Mouse (Mus musculus) thymus, postnatal 10 days (tissue): ENCODE data around the gene Arl3.
"Not testable (repeated sequence)": the region's sequence is repeated elsewhere in the genome, so short reads cannot be mapped to it uniquely, and the experiment has no call there.

ENCODE experiments used
- DNase-seq, 2 experiments: peaks; one replicate each; pipeline ENCODE4 v3.0.0; 2021; ENCODE audit warnings: low spot score in 2 of 2

Gene Arl3

DNA sequence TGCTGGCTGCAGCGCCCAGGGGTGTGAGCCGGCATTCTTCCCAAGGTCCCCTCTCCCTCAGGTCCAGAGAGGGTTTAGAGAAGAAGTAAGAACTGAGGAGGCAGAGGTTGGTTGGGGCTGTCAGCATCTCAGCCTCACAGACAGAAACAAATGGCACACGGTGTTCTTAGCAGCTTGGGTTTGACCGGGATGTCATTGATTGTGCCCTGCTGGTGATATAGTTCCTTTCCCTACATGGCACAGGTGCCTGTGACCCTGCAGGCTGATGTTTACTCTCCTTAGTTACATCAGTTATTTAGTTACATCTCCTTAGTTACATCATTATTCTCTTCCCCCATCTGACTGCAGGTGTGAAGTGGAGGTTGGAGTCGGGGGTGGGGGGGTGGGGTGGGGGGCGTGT, 18.6 kb upstream of the Arl3 start:
- no peak for DNase-seq

DNA sequence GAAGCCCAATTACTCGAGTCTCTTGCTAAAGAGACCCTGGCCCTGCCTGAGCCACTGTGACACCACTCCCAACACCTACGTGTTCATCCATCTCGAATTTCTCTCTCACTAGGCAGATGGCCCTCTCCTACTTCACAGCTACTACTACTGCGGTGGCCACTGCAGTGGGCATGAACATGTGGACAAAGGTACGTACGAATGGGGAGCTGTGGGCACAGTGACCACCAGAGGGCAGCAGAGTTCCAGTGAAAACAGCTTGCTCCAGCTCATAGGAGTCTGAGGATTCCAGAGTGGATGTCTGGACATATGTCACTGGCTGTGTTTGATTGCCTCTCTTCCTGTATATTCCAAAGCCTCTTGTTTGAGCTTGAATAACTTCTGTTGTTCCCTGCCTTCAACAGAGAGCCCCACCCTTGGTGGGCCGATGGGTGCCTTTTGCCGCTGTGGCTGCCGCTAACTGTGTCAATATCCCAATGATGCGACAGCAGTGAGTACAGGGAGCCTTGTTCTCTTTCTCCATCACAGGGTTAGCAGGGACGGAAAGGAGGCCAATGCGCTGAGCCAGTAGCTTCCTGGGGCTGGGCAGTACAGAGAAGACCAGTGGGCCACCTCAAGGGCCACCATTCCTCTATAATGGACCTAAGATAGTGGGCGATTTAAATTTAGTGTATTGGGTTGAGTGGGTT, 15.0 kb upstream of the Arl3 start:
- peak; percentile 30 to 80 for DNase-seq

DNA sequence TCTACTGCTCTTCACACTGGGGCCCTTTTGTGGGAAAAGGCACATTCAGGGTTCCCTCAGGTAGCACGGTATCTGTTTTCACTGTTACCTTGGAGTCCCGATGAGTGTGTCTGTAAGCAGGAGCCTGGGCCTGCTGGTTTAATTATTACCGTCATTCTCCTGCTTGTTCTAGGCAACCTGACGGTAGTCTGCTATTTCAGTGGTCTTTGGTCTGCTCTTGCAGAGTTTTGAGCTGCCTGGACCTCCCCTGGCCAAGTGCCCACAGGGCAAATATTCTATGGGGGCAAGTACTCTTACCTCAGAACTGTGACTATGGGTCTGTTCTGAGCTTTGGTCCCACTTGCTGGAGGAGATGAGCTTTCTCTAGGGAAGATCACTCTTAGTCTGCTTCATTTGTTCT, 2.2 kb upstream of the Arl3 start:
- DNase-seq: no peak

DNA sequence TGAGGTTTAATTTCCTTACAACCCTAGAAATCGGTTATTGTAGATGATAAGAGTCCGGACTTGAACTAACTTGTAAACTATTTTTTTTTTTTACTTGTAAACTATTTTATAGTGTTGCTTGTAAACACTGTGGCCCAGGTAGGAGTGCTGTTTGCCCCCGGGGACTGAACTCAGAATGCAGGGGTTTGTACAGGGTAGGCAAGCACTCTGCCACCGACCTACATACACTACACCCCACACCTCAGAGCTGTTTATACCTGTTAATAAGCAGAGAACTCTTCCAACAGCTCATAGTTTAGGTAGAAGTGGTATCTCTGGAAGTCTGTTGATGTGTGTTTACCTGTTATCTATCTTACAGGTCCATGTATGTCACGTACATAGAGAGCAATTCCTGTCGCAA, 992 bp upstream of the Arl3 start:
- DNase-seq: no peak

DNA sequence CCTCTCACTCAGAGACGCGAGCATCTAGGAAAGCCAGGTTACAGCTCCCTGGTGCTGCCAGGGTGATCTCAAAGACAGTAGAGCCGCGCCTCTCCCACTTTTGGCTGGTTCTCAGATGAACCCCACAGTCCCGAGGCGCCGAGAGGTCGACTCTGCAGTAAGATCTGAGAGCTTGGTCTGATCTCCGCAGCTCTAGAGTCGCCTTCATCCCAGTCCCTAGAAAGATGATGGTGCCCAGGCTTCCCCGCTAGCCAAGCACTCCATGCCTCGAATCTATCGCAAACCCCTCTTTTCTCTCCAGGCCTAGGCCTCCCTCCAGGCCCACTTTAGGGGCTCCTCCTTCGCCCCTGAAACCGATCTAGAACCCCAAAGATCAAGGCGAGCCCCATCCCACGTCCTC, 450 bp downstream of the Arl3 start:
- peak in 1 of 2 experiments; percentile 15 for DNase-seq

DNA sequence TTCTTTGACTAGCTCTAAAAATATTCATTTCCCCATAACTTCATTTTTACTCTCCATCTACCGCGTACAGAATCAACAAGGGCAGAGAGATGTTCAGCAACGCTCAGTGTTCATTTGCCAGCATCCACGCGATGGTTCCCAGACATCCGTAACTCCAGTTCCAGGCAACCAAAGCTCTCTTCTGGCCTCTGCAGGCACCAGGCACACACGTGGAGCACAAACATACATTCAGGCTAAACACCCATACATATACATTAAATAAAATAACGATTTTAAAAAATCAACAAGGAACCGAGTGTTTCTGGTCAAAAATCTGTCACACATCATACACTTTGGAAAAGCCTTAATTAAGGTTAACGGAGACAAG, 1.1 kb downstream of the Arl3 start:
- no peak for DNase-seq

DNA sequence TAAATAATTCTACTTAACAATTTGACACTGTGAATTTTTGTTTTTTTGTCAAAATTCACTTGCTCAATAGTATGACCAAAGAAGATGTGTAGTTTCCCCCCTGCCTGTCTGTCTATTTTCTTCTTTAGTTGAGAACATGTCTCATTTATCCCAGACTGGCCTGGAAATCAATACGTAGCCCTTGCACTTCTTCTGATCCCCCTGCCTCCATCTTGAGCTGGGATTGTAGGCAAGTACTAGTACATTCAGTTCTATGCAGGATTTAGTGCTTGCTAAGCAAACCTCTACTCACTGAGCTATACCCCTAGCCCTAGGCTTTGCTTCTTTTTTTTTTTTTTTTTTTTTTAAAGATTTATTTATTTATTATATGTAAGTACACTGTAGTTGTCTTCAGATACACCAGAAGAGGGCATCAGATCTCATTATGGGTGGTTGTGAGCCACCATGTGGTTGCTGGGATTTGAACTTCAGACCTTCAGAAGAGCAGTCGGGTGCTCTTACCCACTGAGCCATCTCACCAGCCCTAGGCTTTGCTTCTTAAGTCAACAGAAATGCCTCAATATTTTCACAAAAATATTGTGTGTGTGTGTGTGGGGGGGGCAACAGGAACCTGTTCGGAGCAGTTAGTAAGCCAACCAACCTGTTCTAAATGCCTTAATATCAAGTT, 1.7 kb downstream of the Arl3 start:
- not testable (repeated sequence) for DNase-seq

DNA sequence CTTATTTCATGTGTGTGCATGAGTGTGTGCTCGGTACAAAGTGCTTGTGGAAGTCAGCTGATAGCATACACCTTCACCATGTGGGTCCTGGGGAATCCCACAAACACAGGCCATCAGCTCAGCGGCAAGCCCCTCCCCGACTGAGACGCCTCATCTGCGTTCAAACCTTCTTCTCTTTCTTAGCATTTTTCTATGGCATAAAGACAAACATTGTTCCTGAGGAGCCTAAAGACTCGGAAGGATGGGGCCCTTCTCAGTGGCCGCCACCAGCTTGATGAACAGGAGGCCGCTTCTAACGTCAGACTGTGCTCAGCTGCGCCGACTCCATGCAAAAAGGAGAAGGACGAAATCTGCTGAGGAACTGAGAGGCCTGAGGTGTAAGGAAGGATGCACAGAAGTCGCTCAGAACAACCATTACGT, 8.9 kb downstream of the Arl3 start:
- DNase-seq: no peak

DNA sequence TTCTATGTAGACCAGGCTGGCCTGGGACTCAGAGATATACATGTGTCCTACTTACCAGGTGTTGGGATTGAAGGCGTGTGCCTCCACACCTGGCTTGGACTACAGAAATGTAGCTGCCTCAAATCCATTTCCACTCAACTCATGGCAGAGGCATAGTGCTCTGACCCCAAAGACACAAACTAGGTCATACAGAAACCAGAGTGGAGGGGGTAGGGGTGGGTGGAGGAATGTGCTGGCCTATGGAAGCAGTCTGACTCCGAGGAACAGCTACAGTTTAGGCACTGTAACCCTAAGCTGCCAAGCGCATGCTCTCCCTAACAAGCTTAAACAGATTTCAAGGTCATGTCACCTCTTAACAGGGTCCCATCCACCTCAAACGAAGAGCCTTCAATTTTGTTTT, 9.4 kb downstream of the Arl3 start:
- no peak for DNase-seq

DNA sequence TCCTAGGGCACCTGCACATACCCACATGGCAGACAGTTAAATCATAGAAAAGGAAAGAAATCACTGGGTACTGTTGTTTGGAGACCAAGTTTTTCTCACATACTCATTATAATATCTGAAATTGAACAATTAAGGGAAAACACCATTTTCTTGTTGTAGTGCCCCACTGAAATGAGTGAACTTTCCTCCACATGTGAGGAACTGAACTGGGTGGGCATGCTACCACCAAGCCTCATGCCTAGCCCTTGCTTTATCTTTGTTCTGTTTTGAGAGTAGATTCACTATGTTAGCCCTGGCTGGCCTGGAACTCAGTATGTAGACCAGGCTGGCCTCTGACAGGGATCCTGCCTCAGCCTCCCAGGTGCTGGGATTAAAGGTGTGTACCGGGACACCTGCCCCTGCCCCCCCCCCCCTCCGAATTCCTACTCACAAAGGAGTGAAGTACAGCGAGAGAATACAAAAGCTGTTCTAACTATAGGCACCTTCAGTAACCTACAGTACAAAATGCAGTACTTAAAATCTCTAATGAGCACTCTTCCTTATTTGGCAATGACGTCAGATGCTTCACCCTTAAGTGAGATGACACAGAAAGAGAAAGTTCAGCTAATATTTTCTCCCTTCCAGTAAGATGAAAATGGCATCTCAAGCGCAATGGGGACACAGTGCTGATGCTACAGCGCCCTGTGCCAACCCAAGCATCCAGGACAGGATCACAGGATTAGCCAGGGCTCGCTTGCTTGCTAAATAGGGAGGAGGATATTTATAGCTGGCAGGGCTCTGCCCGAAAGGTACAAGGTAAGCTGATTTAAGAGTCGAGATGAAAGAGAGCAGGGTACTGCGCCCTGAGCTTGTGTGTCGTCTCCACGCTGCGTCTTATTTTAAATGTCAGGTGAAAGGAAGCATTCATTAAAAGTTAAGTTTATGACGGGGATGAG, 10.2 kb downstream of the Arl3 start:
- DNase-seq: no peak

DNA sequence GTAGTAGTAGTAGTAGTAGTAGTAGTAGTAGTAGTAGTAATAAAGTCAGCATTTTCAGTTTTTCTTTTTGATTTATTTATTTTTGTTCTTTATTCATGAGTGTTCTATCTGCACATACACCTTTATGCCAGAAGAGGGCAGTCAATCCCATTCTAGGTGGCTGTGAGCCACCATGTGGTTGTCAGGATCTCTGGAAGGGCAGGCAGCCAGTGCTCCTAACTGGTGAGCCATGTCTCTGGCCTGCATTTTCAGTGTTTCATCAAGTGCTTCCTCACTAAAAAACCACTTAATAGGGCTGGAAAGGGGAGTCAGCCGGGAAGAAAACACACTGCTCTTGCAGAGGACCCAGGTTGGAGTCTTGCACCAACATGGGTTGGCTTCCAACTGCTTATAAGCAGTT, 10.9 kb downstream of the Arl3 start:
- DNase-seq: peak in 1 of 2 experiments; percentile 57

DNA sequence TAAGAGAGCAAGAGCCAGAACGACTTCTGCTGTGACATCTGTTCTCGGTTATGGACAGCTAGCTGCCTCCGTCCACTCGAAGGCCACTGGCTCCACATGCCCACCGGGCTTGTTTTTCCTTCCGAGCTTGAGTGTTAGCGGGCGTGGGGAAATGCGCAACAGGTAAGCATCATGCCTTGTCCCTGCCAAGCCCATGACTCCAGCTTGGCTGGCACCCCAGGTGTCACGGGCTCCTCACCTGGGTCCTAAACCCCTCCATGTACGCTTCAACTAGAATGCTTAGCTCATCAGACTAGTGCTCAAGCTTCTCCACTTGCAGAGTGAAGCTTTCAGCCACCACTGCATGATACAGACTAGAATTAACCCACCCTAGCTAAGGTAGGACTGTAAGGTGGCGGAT, 14.4 kb downstream of the Arl3 start:
- no peak for DNase-seq

DNA sequence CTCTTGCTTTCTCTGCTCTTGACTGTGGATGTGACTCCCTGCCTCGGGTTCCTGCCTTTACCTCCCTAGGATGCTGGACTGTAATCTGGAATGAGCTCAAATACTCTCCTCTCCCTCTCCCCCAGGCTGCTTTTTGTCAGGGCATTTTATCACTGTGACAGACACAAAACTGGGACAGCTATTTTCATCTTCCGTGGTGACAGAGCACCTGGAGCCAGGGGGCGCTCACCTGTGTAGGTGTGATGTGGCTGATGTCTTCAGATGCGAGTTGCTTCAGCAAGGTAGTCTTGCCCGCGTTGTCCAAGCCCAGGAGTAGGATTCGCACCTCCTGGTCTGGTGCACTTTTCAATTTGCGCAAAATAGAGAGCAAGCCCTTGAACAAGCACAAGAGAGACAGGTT, 15.0 kb downstream of the Arl3 start:
- no peak for DNase-seq

DNA sequence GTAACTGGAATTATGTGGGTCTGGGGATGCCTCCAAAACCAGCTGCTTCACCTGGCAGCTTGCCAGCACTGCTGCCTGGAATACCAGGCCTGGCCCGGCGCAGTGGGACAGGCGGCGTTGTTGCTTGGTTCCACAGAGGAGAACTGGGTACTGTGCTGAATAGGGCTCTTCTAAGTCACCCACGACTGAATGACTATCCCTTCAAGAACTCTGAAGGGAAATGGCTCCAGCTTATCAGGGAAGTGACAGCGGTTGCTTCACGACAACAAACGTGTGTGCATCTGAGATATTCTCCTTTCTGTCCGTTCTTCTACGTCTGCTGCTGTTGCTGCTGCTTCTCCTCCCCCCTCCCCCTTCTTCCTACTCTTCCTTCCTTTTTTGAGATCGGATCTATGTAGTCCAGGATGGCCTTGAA, 19.4 kb downstream of the Arl3 start:
- DNase-seq: no peak

DNA sequence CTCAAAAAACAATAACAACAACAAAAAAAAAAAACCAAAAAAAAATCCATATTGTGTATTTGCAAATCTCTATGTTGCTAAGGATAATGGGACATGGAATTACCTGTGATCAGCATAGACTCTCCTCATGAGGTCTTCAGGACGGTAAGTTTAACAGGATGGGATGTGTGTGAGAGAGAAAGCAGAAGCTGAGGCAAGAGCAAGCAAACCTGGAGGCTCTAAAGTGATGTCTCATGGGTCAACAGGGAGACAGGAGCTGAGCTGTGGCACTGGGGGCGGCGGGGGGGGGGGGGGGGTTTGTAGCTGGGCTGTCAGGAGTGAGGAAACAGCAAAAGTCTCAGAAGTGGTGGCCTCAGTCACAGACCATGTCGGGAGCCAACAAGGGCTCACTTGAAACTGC, 20.5 kb downstream of the Arl3 start:
- DNase-seq: no peak

DNA sequence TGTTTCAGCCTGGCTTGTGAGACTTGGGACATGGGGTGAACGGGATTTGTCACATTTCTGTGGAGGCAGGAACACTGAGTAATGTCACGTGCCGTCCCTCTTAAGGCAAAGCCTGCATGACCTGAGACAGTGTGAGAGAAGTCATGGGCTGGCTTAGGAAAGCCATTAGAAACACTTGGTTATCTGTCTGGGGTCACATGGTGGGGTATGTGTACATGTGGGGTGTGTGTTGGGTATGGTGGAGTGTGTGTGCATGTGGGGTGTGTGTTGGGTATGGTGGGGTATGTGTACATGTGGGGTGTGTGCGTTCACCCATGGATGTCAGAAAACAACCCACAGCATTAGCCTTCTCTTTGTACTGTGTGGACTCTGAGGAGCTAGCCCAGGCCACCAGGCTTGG, 22.6 kb downstream of the Arl3 start:
- no peak for DNase-seq

DNA sequence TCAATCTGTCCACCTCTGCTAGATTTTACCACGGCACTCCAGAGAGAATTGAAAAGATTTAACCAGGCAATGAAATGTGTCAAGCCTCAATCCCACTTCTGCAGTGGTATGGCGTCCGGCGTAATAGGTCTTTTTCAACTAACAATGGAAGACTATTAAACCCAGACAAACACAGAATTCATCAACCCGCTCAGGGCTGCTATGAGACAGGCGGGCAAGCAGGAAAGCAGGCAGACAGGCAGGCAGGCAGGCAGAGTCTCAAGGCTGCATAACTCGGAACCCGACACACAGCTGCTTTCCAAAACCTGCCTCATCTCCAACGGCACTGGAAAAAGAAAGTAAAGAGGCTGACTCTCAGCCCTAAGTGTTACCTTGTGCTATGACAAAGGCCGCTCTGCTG, 24.9 kb downstream of the Arl3 start:
- no peak for DNase-seq

DNA sequence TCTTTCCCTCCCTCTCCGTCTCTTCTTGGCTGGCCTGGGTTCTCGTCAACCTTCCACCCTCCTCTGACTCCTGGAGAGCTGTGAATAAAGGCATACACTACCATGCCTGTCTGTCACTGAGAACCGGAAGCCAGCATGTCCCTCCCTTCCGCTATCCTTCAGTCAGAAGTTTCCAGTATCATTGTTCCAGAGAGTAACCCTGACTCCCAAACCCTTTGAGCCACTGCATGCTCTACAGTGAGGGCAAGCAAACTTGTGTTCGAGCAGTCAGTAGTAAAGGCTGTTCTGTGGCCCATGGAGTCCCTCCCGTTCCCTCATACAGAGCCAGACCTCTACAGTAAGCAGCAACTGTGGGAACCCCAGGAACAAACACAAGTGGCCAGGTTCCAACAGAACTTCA, 25.4 kb downstream of the Arl3 start:
- no peak for DNase-seq

DNA sequence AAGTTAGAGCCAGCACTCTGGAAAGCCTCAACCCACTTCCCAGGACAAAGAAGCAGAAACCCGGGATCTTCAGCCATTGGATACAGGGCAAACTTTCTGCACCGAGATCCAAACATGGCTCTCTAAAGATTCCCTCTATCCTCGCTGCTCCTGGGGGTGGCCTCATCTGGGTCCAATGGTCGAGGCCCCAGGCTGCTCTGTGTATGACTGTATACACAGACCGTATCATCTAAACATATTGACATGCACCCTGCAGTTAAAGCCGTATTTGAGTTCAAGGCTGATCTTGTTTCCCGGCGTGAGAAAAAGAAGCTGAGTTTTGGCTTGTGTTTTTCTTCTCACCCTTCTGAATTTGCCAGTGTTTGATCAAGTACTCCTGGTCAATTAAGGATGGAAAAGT, 30.2 kb downstream of the Arl3 start:
- no peak for DNase-seq

DNA sequence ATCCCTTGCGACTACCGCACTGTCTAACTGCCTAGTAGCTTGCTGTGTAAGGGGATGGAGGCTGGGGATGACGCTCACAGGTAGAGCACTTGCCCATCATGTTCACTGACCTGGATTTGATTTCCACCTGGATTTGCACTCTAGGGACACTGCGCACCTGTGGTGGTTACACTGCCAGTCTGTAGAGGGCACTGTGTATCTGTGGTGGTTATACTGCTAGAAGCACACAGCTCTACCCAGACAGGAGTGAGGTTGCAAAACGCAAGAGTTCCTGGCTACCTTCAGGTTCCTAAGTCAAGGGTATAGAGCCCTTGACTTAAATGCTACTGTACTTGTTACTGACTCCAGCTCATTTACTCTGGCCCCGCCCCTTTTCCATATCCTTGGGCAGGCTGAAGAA, 34.8 kb downstream of the Arl3 start:
- DNase-seq: no peak

DNA sequence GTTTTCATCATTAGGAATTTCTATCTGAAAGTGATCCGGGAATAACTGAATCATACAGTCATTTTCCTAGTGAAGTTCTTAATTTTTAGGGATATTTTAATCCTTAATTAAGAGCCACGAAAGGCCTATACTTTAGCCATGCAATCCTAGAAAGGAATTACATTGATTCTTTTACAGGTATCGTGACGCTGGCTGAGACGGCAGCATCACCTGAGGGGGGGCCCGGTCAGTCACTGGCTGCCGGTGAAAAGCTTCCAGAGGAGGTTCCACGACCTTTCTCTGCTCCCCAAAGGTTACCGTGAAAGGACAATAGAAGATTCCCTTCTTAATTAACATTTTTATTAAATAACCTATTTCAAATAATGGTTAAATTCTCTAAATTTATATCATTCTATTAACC, 35.6 kb downstream of the Arl3 start:
- DNase-seq: no peak

DNA sequence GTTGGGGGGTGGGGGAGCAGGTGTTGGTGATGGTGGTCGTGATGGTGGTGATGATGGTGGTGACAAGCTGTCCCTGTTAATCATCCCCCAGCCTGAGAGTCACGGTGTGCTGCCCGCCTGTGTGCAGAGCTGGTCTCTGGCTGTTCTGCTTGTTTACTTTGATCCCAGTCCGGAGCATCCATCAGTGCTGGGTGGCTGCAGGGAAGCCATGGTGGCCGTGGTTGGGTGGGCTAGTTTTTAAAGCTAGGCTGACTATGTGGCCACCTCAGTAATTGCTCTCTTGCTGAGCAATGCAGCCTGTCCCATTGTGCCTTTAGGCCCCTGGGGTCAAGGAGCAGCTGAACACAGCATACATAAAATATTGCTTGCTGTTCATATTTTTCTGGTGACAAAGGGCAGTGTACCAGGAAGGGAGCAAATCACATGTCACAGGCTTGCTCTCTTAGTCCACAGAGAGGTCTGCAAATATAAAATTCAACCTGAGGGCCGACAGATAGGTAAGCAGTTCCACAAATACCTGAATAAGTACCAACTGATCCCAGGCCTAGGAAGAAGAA, 38.4 kb downstream of the Arl3 start:
- DNase-seq: no peak

DNA sequence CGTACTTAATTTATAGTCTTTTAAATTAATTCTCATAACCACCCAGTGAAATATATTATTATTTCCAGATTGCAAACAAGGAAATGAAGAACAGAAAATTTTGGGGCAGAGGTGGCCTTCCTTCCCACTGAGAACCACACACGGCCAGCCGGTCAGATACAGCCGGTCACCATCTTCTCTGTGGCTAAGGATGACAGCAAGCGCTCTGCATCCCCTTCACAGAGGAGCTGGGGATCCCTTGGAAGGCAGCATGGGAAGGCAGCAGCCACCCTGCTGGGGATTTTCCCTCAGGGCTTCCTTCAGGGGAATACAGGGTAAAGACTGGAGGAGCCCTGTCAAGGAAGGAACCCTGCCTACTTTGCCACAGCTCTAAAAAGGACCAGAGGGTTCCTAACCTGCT, 39.5 kb downstream of the Arl3 start:
- DNase-seq: no peak
